Mouse (Mus musculus) right cerebral cortex, postnatal 36 days (tissue): ENCODE data around the gene Dynlrb2.

Source experiments
- DNase-seq, 2 experiments: peaks; one replicate each; pipeline ENCODE4 v3.0.0; 2022; ENCODE audit warnings: low spot score in 2 of 2, mixed read lengths in 1 of 2

The Dynlrb2 gene

DNA sequence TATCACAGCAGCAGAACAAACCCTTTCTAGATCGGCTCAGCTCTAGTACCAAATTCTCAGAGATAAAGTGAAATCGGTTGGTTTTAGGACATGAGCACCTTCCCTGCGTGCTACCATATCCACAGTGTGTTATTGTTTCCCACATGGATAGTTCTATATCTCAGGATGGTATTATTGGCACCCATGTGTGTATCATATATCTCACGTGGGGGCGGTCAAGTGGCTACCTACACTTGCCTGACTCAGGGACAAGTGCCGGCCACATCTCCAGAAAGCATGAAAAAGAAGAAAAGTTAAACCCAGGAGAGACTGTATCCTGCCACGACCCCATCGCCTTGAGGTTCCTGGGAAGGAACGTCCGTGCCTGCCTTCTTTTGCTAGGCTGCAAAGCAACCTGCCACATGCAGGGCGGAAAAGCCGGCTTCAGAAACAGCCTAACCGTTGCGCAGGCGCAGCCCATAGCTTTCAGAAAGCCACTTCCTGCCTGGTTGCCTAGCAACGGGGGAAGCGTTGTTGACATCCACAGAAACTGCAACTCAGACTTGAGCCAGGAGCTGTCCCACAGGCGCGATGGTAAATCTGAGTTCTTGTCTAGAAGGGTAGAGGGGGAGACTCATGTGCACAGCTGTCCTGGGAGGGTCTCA, at the start of gene Dynlrb2:
Gene Dynlrb2, plus strand, starts transcription at position 498 of the 644 bp plus-strand sequence.
- DNase-seq = peak; percentile 93

DNA sequence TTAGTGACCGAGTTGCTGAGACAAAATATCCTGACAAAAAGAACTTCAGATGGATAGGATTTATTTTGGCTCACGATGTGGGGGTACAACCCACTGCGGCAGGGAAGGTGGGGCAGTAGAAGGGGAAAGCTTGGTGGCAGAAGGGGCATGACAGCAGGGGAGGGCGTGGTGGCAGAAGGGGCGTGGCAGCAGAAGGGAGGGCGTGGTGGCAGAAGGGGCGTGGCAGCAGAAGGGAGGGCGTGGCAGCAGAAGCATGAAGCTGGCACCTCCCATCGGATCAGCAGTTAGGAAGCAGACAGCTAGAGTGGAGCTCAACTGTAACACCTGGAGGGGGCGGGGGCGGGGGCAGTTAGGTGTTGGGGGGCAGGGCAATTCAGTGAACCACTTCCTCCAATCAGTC, 46.2 kb upstream of the Dynlrb2 start:
- DNase-seq = no peak

DNA sequence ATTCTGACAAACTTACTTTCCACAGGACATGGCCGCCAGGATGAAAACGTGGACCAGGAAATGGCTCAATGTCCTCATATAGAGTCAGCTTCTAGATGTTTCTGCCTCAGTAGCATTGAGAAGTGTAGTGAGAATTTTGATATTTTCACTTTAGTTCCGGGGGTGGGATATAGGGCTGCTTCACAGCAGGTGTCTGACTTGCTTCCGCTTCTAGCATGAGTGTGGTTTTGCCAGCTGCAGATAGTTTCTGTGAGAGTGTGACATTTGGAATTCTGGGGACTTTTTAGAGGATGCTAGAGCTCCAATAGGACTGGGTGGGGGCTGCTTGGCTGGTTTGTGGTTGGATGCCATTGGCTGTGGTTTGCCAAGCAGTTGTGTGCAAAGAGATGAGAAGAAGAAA, 43.3 kb upstream of the Dynlrb2 start:
- DNase-seq = no peak

DNA sequence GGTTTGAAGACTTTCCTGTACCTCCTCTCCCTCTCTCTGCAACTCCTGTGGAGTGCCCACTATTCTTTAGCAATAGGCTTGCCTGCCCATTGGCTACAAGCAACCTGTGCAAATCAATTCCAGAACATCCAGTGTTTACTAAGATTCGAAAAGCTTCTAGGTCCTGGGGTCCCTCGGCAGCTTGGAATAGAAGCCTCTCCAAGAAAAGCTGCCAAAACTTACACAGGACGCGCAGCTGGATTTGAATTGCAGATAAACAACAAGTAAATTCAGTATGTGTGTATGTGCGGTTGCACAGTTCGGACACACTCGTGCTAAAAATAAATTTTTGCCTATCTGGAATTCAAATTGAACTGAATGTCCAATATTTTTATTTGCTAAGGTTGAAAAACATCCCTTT, 38.2 kb upstream of the Dynlrb2 start:
- DNase-seq = no peak

DNA sequence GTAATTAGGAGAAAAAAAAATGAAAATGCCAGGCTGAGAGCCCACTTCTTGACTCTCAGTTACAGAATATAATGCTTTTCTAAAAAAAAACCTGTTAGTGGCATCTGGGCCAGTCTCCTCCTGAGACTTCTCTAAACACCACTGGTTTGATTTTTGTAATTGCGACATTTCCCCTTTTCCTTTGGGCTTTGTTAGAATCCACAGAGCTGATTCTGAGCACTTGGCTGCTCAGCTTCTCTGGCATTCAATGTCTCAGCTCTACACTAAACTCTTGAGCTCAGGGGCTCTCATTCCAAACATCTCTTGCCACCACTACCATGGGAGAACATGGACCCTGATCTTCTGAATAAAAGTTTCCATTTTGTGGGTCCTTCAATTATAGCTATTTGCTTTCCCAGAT, 37.7 kb upstream of the Dynlrb2 start:
- no peak for DNase-seq

DNA sequence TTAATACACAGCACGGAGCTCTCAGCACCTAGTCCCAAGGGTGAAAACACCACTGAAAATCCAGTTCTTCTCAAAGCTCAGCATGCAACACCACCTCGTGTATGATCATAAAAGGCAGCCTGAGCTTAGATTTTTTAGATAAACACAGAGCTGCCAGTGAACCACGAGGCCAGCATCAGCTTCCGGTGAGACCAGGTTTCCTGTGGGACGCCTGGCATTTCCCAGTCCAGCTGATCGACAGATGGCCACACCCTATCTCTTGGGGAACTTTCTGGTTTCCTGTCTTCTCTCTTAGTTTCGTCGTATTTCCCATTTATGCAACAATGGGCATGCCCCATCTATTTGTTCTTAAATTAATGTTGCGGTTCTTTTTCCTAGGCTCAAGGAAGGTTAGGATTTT, 26.8 kb upstream of the Dynlrb2 start:
- no peak for DNase-seq

DNA sequence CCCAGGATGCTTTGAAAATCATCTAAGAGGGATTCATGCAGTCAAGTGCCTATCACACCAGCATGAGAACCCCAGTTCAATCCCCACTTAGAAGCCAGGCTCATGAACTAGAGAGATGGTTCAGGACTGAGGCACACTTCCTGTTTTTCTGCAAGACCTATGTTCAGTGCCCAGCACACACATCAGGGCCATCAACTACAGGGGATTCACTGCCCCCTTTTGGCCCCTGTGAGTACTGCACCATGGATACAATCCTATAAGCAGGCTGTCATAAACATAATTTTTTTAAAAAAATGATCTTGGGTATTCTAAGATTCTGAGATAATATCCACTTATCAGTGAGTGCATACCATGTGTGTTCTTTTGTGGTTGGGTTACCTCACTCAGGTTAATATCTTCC, 26.1 kb upstream of the Dynlrb2 start:
- no peak for DNase-seq

DNA sequence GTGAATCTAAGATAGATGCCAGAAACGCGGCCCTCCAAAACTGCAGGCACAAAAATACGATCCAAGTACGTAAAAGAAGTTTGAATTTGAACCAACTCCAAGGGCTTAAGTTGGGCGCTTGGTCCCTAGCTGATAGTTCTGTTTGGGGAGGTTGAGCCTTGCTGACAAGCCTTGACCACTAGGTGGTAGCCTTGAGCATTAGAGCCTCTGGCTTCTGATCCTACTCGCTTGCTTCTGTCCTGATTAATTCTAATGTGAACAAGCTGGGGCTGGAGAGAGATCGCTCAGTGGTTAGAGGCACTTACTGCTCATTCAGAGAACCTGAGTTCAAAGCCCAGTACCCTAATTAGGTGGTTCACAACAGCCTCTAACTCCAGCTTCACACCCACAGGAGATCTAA, 23.9 kb upstream of the Dynlrb2 start:
- peak; percentile 11 to 29 for DNase-seq

DNA sequence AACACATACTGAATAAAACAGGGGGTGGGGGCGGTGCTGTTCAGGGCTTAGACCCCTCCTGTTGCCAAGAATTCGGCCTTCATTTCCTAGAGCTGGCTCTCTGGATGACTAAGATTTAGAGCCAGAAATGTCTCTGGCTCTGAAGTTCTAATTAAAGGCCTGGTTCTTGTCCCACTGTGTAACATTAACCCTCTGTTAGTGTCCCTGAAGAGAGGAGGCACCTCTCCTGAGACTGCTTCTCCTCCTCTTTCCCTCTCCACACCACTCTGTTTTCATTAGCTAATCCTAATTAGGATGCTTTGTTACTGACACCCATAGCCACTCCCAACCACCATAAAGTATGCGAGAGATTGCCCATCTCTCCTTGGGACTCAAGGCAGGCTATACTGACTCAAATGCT, 22.0 kb upstream of the Dynlrb2 start:
- no peak for DNase-seq

DNA sequence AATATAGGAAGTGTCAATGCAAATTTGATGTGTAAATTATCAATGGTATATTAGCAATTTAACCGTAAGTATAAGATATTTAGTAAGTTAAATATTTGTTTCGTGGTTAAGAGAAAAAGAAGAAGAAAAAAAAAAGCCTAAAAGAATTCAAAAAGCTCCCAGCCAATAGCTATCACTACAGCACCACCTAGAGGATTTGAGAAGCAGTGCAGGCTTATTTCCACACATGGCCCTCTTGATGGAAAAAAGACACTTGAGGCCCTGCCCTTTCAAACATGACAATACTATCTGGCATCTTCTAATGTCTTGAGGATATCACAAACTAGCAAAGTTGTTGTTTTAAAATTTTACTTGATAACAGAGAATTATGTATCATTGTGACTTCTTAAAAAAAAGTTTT, 20.7 kb upstream of the Dynlrb2 start:
- DNase-seq = no peak

DNA sequence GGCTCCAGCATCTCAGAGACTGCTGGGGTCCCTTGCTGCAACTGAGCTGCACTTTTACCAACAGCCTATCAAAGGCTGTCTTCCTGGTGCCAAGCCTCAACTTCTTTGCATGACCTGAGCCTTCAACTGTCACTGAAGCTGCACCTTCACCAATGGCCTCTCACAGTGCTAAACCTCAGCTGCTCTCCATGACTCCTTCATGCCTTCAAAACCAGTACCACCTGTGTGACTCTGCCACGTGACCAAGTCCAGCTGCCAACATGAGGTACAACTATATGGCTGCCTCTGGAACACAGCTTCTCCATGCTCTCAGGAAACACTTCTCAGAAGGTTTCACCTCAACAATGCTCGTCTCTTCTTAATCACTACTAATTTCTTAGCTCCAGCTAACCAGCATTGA, 16.2 kb upstream of the Dynlrb2 start:
- no peak for DNase-seq

DNA sequence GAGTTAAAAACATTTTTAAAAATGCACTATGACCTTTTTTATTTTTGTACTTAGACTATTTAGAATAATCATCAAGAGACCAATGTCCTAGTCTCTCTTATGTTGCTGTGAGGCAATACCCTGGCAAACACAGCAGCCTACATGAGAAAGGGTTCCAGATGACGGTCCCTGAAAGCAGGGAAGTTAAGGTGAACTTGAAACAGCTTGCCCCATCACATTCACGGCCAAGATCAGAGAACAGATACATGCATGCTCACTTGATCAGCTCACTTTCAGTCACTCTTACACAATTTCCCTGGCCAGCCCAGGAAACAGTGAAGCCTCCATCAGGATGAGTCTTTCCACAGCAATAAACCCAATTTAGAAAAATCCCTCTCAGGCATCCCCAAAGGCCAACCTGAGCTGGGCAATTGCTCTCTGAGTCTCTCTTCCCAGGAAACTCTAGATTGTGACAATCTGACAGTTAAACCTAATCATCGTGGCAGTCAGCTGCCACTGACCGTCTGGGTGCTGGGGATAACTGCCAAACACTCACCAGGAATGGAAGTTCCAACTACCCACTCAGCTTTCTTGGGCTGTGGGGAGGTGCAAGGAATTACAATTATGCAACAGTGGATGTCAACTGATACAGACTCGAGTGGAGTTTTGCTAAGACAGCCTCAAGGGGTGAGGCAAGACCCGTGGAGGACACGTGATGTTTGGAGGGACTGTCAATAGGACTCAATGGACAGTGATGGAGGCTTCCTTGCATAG, 4.5 kb upstream of the Dynlrb2 start:
- peak in 1 of 2 experiments; percentile 21 for DNase-seq

DNA sequence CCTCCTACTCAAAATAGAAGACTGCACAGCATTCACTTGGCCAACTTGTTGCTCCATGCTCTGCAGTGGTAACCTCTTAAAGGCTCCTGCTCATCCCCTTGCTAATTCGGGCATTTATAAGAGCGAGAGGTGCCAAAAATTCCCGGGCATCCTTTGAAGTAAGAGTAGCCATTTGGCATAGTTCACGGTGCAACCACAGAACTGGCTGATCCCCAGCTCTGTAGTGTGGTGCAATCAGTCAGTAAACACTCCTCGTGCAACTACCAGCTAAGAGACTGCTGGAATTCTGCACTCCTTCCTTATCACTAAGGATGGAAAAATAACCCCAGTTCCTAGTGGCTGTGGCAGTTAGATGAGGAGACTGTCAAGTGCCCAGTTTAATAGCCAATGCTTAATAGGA, 3.9 kb downstream of the Dynlrb2 start:
- no peak for DNase-seq

DNA sequence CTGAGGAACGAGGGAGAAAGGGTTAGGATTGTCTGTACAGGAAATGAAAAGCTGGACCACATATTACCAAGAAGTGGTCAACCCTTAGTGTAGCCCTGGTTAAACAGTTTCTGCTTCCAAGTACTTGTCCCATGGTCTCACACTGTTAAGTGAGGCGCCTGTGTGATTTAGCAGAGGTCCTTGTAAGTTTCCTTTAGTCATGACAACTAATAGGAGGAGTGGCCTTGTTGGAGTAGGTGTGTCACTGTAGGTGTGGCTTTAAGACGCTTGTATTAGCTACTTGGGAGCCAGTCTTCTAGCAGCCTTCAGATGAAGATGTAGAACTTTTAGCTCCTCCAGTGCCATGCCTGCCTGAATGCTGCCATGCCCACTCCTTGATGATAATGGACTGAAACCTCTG, 4.5 kb downstream of the Dynlrb2 start:
- no peak for DNase-seq

DNA sequence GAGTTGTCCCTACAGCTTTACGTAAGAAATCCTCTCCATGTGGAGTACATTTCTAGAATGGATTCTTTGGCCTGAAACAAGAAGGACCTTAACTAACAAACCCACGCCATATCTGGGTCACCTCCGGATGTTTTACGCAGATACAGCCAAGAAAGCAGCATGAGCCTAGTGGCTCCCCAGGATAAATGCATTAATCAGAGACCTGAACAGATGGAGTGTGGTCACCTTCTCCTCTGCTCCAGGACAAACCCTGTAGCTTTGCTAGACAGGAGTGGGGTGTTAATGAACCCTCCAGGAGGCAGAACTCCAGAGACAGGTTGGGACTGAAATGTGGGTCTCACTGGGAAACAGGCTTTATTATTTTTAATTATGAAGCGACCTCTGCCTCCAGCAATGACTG, 14.9 kb downstream of the Dynlrb2 start:
- no peak for DNase-seq

DNA sequence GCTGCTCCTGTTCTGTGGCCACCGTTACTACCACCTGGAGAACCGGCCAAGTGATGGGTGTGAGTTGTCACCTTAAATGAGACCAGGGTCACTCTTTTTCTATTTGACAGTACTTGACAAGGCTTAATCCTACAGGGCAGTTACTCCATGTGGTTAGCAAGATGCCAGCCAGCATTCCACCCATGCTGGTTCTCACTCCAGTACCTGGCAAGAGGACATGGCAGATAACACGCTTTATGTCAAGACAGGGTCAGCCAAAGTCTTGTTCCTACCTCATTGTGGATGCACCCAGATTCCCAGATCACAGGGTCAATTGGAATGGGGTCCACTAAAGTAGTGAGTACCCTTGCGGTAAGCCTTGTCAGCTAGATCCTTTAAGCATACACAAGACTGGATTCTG, 16.4 kb downstream of the Dynlrb2 start:
- no peak for DNase-seq

DNA sequence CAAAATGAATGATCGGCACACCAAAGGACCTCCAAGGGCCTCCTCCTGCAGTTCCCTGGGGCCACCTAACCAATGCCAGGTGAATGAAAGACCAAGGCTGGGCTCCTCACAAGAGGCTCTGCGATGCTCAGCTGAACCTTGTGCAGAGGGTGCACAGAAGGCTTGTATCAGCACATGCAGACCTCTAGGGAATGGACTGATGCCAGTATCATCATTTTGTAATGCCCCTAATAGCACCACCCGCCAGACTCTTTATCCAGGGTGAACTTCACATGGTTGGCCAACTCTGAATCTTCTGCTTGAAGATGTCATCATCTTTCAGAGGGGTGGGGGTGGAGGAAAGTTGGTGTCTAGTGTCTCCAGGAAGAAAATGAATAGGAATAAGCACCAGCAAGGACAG, 16.9 kb downstream of the Dynlrb2 start:
- DNase-seq = no peak

DNA sequence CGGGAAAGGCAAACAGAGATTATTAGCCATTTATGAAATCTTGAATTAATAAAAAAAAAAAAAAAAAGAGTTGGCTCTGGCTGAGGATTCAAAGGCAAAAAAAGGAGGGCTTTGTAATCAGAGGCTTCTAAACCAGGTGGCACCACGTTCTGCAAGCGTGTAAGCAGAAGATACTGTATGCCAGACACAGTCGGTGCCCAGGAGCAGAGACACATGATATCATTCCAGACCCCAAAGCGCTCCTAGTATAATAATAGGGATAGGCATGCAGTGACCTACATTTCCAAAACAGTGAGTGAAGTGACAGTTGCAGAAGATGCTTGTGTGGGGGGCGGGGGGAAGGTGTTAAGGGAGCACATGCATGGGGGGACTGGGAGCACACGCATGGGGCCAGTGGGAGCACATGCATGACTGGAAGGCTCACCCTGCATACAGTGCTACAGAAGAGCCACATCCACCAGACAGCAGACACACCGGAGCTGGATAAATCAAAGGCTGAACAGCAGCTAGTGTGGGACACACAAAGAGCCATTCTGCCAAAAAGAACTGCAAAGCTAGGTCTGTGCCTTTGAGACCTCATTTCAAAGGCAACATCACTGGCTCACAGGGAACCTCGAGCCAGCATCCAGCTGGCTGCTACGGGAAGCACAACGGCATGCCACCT, 17.5 kb downstream of the Dynlrb2 start:
- DNase-seq = no peak

DNA sequence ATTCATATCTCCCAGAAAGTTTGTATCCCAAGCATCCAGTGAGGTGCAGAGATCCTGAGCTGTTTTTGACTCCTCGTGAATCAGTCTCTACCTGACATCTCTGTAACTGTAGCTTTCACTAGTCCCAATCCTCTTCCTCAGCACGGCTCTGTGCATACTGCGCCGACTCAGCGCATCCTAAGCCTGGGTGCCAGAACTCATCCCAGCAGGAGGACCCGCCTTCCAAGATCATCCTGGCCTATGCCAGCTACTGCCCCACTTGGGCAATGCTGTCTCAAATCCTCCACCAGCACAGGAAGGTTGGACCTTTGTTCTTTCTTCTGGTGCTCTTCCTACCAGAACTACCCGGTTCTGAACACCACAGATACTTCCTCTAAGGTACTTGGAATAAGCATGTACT, 20.1 kb downstream of the Dynlrb2 start:
- no peak for DNase-seq

DNA sequence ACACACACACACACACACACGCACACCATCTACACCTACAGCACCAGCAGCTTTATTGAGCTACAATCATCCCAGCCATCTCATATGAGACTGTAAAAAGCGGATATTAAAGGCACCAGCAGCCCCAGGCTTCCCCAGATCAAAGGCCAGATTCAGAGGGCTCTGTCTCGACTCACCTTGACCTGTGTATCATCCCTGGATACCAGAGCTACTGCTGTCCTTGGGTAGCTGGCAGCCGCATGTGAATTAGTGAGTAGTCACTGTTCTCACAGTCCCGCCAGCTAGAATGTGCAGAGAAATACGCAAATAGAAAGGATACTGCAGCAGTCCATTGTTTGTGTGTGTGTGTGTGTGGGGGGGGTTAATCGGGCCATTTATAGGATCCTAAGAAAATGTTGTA, 24.0 kb downstream of the Dynlrb2 start:
- no peak for DNase-seq

DNA sequence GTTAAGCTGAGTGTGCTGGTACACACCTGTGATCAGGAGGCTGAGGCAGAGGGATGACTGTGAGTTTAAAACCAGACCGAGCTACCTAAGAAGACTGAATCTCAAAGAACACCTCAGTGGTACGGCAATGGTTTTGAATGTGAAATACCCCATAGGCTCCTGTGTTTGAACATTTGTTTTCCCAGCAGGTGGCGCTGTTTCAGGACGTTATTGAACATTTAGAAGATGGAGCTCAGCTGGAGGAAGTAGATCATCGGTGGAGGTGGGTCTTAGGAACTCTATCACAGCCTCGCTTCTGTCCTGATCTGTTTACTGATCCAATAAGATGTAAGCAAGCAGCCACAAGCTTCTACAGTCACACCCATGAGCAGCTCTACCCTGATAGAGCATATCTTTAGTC, 28.3 kb downstream of the Dynlrb2 start:
- DNase-seq = no peak

DNA sequence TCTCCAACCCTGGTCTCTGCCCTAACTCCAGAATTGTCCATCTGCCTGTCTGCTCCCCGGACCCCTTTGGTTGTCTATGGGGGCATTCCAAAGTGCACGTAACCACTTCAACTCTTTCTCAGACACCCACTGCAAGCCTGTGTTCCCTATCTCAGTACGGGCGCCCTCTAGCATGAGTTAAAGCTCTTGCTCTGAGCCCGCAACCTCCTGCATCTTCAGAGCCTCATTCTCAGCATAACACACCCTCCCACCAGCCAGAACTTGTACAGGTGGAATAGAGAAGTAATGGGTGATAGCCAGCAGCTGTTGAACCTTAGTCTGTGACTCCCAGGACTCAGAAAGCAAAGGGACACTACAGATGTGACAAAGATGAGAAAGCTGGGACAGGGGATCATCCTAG, 32.0 kb downstream of the Dynlrb2 start:
- DNase-seq = no peak

DNA sequence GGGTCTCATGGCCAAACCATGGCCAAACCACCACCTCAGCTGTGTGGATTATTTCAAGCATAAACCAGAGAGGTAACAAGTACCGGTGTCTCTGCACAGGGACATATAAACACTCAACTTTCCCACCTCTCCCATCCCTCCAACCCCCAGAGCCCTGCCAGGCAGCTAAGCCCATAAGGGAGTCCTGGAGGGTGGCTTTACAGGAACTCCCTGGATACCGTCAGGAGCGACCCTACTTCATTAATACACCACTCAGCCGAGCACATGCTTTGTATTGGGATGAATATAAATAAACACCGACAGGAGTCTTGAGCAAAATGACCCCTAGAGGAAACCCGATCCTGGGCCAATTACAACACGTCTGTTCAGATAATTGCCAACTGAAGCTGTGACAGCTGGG, 34.0 kb downstream of the Dynlrb2 start:
- no peak for DNase-seq
